Mouse (Mus musculus) kidney, adult 2 months (tissue): ENCODE data around the gene Hist1h2bj.

Experiments
- CTCF ChIP-seq: fragments of 200-500 bp; conservative IDR thresholded peaks from 2 replicates; pipeline ENCODE4 v1.5.1; 2011; ENCODE audit warnings: low read depth, mild to moderate bottlenecking, control low read depth, low read length, moderate library complexity, mixed read lengths; ENCODE audit not compliant: insufficient read depth, insufficient read length
- POLR2A ChIP-seq: fragments of 200-500 bp; IDR thresholded peaks from one replicate; pipeline ENCODE4 v1.6.1; 2011; ENCODE audit warnings: low read depth, low read length, control low read depth

- no peak for TF ChIP-seq POLR2A
- TF ChIP-seq CTCF, result no peak
These were observed 36.5 kb upstream of the Hist1h2bj start for GRCm38 (mm10) chr13:22006334-22007120.
